Mouse (Mus musculus) heart, postnatal 0 days (tissue): Measurements from ENCODE around the gene Agpat2.
A peak's percentile ranks its signal among the peaks of the same experiment; 100 is the strongest.

ENCODE experiments used
- CTCF ChIP-seq: IDR thresholded peaks from 2 replicates; pipeline ENCODE4 v1.5.1; 2016; ENCODE audit warnings: antibody characterized with exemption, control low read depth, low read depth
- EP300 ChIP-seq: IDR thresholded peaks from 2 replicates; pipeline ENCODE4 v1.6.1; 2016; ENCODE audit warnings: antibody characterized with exemption, low read depth

DNA sequence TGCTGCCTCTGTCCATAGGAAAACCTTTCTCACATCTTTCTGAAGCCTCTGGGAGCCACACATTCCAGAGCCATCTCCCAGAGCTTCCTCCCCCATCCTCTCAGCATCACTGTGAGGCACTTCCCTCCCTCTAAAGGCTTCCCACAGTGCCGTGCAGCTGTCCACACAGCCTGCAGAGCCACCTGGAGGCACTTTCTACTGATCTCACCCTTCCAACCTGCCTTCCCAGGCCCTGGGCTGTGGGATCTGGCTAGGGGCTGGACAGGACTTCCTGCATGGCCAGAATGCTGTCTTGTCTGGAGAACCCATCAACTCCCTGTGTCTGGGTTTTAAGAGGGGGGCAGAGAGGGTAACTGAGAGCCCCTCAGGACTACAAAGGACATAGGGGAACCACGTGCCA, 56.7 kb downstream of the Agpat2 start:
- peak; percentile 54 for TF ChIP-seq CTCF
- TF ChIP-seq EP300 = no peak
